Mouse (Mus musculus) megakaryocyte, embryonic 14.5 days (primary cell): ENCODE results near the gene Trim2. TPM values are rescaled to one million over a fixed set of nuclear protein-coding genes. Genes with fewer than 3 reads are reported as not detected.

Experiments
- H3K27me3 ChIP-seq: replicated peaks from 2 replicates; pipeline ENCODE3; 2012; ENCODE audit warnings: inconsistent platforms
- H3K36me3 ChIP-seq: replicated peaks from 2 replicates; pipeline ENCODE3; 2012; ENCODE audit warnings: low read length, inconsistent platforms, mixed read lengths
- H3K4me1 ChIP-seq: 2 replicates; pipeline ENCODE4 v1.6.1; 2012; ENCODE audit warnings: inconsistent platforms
- H3K4me3 ChIP-seq: replicated peaks from 2 replicates; pipeline ENCODE3; 2012; ENCODE audit warnings: moderate library complexity, mild to moderate bottlenecking, inconsistent platforms
- H3K9me3 ChIP-seq: 2 replicates; pipeline ENCODE4 v1.6.1; 2012; ENCODE audit warnings: inconsistent platforms
- FLI1 ChIP-seq: IDR thresholded peaks from 2 replicates; pipeline ENCODE4 v1.6.1; 2012; ENCODE audit warnings: low read length, inconsistent platforms, mixed read lengths
- GATA1 ChIP-seq: IDR thresholded peaks from 3 replicates; pipeline ENCODE4 v1.6.1; 2012; ENCODE audit warnings: mixed read lengths, low read length, inconsistent platforms, borderline replicate concordance
- polyA plus RNA-seq: library from polyadenylated mRNA; stranded (reverse); fragments of >175 nt; gene quantifications from 2 replicates; pipeline ENCODE4 v1.2.3, GENCODE M21; 2012; ENCODE audit warnings: low replicate concordance; ENCODE audit not compliant: insufficient read depth

Gene Trim2
- polyA plus RNA-seq, 1 experiment = not detected

- TF ChIP-seq GATA1 (no peak), FLI1 (no peak)
- H3K27me3 ChIP-seq = peaks cover 80% of the 10 kb centered on the region
- H3K4me3 ChIP-seq = peak overlapping the region; percentile 69
- no peaks in the 10 kb centered on the region for H3K36me3 ChIP-seq
- H3K9me3 ChIP-seq = peaks cover 32% of the 10 kb centered on the region
- H3K4me1 ChIP-seq = peaks cover 17% of the 10 kb centered on the region
Observed at GRCm38 (mm10) chr3:84305010-84305692, 1.5 kb downstream of the Trim2 start.

DNA sequence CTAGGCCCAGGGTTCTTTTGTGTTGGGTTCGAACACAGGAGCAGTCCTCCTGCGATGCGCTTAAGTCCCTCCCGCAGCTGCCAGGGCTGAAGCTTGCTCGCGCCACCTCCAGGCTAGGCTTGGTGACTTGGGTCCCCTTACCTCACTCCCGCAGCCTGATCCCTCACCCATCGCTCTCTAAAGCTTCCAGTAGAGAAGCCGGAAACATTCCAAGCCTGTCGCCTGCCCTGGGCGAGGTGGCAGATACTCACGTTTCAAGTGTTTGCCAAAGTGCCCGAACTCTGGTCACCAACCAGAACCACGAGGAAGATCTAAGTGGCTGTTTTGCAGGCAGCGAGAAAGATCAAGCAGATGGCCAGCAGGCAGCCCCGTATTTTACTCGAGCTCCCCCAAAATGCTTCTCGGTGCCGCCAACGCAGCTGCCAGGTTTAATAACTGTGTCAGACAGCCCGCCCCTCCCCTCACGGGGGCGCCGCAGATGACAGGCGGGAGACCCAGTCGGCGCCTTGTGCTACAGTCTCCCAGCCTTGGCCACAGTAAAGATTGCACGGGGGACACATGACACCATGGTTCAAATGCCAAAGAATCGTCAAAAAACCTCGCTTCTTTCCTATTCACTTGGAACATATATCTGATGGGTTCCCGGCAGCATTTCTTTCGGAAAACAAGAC lies 2.2 kb downstream of the Trim2 start:
- Histone ChIP-seq H3K4me1 (peaks cover 17% of the 10 kb centered on the region), H3K27me3 (peaks cover 76% of the 10 kb centered on the region), H3K4me3 (peak overlapping the region; percentile 69)

GRCm38 (mm10) chr3:84303395-84303949 lies 3.2 kb downstream of the Trim2 start:
- peaks cover 76% of the 10 kb centered on the region for H3K27me3 ChIP-seq
- no peak for TF ChIP-seq FLI1
- no peak overlapping the region for H3K4me3 ChIP-seq
- peaks cover 35% of the 10 kb centered on the region for H3K9me3 ChIP-seq
- peaks cover 17% of the 10 kb centered on the region for H3K4me1 ChIP-seq
- no peaks in the 10 kb centered on the region for H3K36me3 ChIP-seq

More for the DNA sequence above, 2.2 kb downstream of the Trim2 start:
- peaks cover 29% of the 10 kb centered on the region for H3K9me3 ChIP-seq
- no peaks in the 10 kb centered on the region for H3K36me3 ChIP-seq
- TF ChIP-seq FLI1 (no peak), GATA1 (no peak)

DNA sequence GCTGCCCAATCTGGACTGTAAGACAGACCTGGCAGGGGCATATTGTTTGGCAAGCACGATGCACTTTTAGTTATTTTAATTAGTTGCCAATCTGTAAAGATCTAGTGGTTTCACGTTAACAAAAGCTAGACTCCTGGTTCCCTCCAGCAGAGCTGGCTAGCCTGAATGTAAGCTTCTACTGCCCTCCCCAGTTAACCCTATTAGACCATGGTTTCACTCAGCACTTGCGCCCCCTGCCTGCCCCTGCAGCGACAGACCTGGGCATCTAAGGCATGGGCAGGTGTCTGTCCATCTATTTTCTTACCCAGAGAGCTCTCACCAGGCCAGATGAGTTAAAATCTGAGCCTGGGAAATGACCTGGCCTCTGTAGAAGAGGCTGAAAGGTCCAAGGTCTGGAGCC lies 4.4 kb downstream of the Trim2 start:
- no peaks in the 10 kb centered on the region for H3K36me3 ChIP-seq
- H3K9me3 ChIP-seq = peaks cover 35% of the 10 kb centered on the region
- peaks cover 67% of the 10 kb centered on the region for H3K27me3 ChIP-seq
- no peak overlapping the region for H3K4me3 ChIP-seq
- TF ChIP-seq GATA1 = no peak
- TF ChIP-seq FLI1 = no peak
- peaks cover 17% of the 10 kb centered on the region for H3K4me1 ChIP-seq

DNA sequence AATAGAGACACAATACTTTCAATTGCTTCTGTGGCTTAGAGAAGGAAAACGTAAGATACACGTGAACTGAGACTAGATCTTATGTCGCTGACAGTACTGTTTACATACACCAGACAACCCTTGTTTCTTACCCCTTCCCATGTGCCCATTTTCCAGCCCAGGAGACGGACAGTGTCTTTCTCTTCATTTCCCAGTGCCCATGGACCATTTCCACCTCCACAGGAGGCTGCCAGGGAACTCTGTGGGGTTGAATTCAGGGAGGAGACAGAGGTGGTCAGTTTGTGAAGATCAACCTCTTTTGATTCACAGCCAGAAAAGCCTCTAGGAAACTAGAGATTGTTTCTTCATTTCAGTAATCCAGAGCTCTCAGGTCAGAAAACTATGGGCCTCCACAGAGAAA lies 5.0 kb downstream of the Trim2 start:
- TF ChIP-seq FLI1 (no peak), GATA1 (no peak)
- H3K4me3 ChIP-seq = no peak overlapping the region
- H3K36me3 ChIP-seq = no peaks in the 10 kb centered on the region
- H3K27me3 ChIP-seq = peaks cover 62% of the 10 kb centered on the region
- peaks cover 17% of the 10 kb centered on the region for H3K4me1 ChIP-seq
- peaks cover 29% of the 10 kb centered on the region for H3K9me3 ChIP-seq

- Histone ChIP-seq H3K9me3 (peaks cover 15% of the 10 kb centered on the region), H3K36me3 (no peaks in the 10 kb centered on the region), H3K27me3 (peaks cover 32% of the 10 kb centered on the region), H3K4me1 (no peaks in the 10 kb centered on the region; the same call in 1 of the 2 replicates), H3K4me3 (no peak overlapping the region)
- TF ChIP-seq FLI1 (no peak), GATA1 (no peak)
Observed at GRCm38 (mm10) chr3:84298186-84298585, 8.5 kb downstream of the Trim2 start.

DNA sequence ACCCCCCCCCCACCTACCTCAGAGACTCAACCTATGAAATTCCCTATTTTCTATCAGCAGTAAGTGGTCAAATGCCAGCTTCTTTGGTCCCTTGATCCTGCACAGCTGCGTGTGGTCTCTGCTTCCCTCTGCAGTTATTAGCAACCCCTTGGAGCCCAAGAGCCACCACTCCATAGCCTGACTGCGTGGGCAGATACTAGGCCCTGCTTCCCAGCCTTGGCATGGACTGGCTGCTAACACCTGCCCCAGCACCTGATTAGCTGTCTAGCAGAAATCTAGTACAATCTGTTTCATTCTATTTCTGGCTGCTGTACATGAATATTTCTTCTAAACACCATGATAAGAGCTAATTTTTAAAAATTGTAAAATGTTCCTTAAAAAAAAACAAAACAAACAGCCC lies 10.0 kb downstream of the Trim2 start:
- no peak for TF ChIP-seq FLI1
- peaks cover 15% of the 10 kb centered on the region for H3K9me3 ChIP-seq
- H3K4me3 ChIP-seq = no peak overlapping the region
- H3K27me3 ChIP-seq = peaks cover 29% of the 10 kb centered on the region
- H3K4me1 ChIP-seq = no peaks in the 10 kb centered on the region
- H3K36me3 ChIP-seq = no peaks in the 10 kb centered on the region

DNA sequence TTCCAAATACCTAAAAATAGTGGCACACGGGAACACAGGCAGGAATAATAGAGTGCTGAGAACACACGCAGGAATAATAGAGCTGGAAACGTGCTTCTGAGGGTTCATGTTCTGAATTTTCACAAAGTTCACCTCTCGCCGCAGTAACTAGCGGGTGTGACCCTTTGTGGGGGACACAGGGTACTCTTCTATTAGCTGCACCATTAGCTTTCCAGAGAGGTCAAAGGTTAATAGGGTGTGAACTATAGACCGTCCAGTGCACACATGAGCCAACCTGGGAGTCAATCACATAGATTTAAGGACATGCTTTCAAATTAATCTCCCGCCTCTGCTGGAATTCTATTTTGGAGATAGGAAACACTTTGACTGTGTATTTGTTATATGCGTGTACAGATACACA lies 11.9 kb downstream of the Trim2 start:
- peaks cover 15% of the 10 kb centered on the region for H3K9me3 ChIP-seq
- H3K36me3 ChIP-seq = no peaks in the 10 kb centered on the region
- H3K4me1 ChIP-seq = no peaks in the 10 kb centered on the region
- H3K4me3 ChIP-seq = no peak overlapping the region
- no peak for TF ChIP-seq FLI1
- no peak for TF ChIP-seq GATA1
- peaks cover 20% of the 10 kb centered on the region for H3K27me3 ChIP-seq

GRCm38 (mm10) chr3:84293666-84294595 lies 12.7 kb downstream of the Trim2 start:
- no peak overlapping the region for H3K4me3 ChIP-seq
- TF ChIP-seq GATA1 (no peak), FLI1 (no peak)
- H3K36me3 ChIP-seq = no peaks in the 10 kb centered on the region
- peaks cover 23% of the 10 kb centered on the region for H3K27me3 ChIP-seq
- H3K4me1 ChIP-seq = no peaks in the 10 kb centered on the region
- peaks cover 8% of the 10 kb centered on the region for H3K9me3 ChIP-seq
